Mouse (Mus musculus): Measurements from ENCODE around the gene Ercc8. TPM values are rescaled to one million over a fixed set of nuclear protein-coding genes. Genes with fewer than 3 reads are reported as not detected.

The Ercc8 gene
- polyA plus RNA-seq, 2 experiments from 2014 or later: 11.0 to 13.6 TPM

DNA sequence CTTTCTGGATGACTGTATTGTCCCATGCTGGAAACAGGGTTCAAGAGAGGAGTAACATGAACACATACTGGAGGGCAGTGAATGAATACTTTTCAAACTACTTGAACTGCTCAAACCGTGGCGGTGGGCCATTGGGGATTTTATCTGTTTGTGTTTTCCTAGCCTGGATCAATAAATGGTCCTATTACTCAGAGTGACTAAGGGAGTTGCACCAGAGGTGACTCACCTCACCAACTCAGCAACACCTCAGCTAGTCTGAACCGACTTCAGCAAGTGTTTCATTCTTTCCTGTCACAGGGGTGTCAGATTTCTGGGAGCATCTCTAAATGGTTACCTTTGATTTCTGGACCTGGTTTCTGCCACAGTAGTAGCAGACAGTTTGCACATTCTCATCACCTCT, 70.7 kb downstream of the Ercc8 start:
- ATAC-seq: no peak

DNA sequence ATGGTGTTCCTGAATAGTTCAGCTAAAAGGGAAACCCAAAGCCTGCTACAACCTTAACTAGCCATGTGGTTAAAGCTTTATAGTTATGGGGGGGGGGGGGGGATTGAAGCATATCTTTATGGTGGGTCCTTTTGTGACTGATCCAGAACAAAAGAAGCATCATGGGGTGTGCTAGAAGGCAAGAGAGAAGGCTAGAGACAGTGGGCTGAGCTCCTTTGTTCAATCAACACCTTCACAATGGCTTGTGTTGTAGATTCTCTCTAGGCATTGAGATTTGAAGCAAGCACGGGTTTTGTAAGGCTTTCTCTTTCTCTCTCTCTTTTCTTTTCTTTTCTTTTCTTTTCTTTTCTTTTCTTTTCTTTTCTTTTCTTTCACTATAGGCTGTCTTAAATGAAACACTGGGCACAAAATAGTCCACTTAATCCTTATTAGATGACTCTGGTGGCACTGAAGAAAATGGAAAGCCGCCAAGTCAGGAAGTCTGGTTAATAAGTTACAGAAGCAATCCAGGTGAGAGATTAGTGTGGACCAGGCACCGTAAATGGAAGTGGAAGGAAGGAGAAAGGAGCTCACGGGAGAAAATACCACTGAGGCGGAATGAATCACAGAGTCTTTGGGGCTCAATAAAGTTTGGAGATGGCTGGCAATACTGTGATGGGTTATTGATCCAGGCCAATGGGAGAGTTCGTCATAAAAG, 71.3 kb downstream of the Ercc8 start:
- no peak for ATAC-seq

DNA sequence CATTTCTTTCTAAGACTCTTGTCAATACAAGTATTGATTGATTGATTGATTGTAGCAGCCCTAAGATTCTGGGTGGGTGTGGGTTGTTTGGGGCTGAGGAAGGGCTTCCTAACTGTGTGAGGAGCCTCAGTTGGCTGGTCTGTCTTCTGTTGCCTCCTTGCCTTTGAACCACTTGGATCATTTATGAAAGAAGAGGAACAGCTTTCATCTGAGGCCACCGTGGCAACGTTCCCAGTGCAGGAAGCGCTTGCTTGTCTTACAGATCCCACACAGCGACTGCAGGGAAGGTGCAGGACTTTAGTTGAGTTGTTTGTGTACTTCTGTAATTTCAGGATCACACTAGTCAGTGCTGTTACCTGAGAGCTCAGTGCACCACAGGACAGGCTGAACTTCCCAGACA, 81.5 kb downstream of the Ercc8 start:
- ATAC-seq: no peak

- no peak for ATAC-seq
These were observed 83.2 kb downstream of the Ercc8 start for GRCm38 (mm10) chr13:108241715-108242114.

Other genes starting within 250 kb of the Ercc8 start
- 10 to 100 TPM; 76.2 to 86.4 TPM for gene Smim15, start 114.3 kb upstream of the Ercc8 start, polyA plus RNA-seq (2017; shearing (Covaris generic))
- 10 to 100 TPM; 39.7 to 40.4 TPM for gene Ndufaf2, start 108 bp upstream of the Ercc8 start, polyA plus RNA-seq (2017; shearing (Covaris generic))
- gene Elovl7, start 55.7 kb downstream of the Ercc8 start, polyA plus RNA-seq (2017; shearing (Covaris generic)): under 1 TPM; 0.15 to 0.22 TPM
- 1 to 10 TPM in 1 of 2 experiments, under 1 TPM in 1; 0.86 to 2.3 TPM for gene Depdc1b, start 157.6 kb downstream of the Ercc8 start, polyA plus RNA-seq (2017; shearing (Covaris generic))

Data from CD4-positive, CD25-positive, alpha-beta regulatory T cell, adult 4 months (primary cell).